Mouse (Mus musculus): ENCODE data around the gene Stx4a. TPM values are rescaled to one million over a fixed set of nuclear protein-coding genes. Genes with fewer than 3 reads are reported as not detected.
A peak's percentile ranks its signal among the peaks of the same experiment; 100 is the strongest.

The Stx4a gene
- polyA plus RNA-seq, 1 experiment from 2014 or later = 15.0 TPM

DNA sequence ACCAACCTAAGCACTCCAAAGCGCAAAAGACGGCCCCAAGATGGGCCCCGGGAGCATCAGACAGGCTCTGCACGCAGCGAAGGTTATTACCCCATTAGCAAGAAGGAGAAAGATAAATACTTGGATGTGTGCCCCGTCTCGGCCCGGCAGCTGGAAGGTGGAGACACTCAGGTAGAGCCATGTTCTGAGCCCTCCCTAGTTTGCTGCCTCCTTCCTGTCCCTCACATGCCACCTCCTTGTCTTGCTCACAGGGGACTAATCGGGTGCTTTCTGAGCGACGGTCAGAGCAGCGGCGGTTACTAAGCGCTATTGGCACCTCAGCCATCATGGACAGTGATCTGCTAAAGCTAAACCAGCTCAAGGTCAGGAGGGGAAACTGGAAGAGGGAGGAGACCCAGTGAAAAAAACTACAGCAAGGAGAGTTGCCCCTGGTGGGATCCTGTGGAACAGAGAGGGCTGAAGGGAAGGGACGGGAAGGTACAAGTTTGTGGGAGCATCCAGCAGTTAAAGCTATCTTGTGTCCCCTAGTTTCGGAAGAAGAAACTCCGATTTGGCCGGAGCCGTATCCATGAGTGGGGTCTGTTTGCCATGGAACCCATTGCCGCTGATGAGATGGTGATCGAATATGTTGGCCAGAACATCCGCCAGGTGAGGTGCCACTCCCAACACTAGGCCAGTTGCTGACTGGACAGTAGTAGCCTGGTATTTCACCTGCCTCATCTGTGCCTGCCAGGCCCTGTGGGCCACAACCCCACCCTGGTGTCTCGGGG is 26.8 kb upstream of the Stx4a start:
- no peak overlapping the region for H3K4me2 ChIP-seq (replicated peaks; ENCODE audit: low read depth, low read length)
- no peak for DNase-seq (ENCODE audit: low spot score)
- H3K9me3 ChIP-seq (ENCODE audit: control insufficient read depth, low read length) = no peaks in the 10 kb centered on the region
- no peak for ATAC-seq (ENCODE audit: low FRiP score)
- no peak overlapping the region for H3K4me3 ChIP-seq (ENCODE audit: low read depth, low read length)
- H3K36me3 ChIP-seq (ENCODE audit: control insufficient read depth, insufficient read depth, low read length) = peaks cover 23% of the 10 kb centered on the region
- H3K27ac ChIP-seq (ENCODE audit: low read depth, low read length) = no peak overlapping the region
- H3K4me1 ChIP-seq (replicated peaks; ENCODE audit: control insufficient read depth, insufficient read depth, low read length) = no peaks in the 10 kb centered on the region; the same call in 1 of the 2 replicates
- H3K27me3 ChIP-seq (ENCODE audit: control insufficient read depth, insufficient read depth, low read length) = no peaks in the 10 kb centered on the region
- WGBS = 93% methylated on average over 23 of the region's 23 CpGs
- no peak overlapping the region for H3K9ac ChIP-seq (ENCODE audit: low read depth, low read length)

- Histone ChIP-seq H3K27me3 (ENCODE audit: control insufficient read depth, insufficient read depth, low read length) (no peaks in the 10 kb centered on the region), H3K9ac (ENCODE audit: low read depth, low read length) (no peak overlapping the region), H3K4me3 (ENCODE audit: low read depth, low read length) (no peak overlapping the region), H3K36me3 (ENCODE audit: control insufficient read depth, insufficient read depth, low read length) (peaks cover 20% of the 10 kb centered on the region), H3K9me3 (ENCODE audit: control insufficient read depth, low read length) (no peaks in the 10 kb centered on the region), H3K27ac (ENCODE audit: low read depth, low read length) (no peak overlapping the region), H3K4me1 (replicated peaks; ENCODE audit: control insufficient read depth, insufficient read depth, low read length) (no peaks in the 10 kb centered on the region; the same call in 1 of the 2 replicates), H3K4me2 (replicated peaks; ENCODE audit: low read depth, low read length) (no peak overlapping the region)
- DNase-seq (ENCODE audit: low spot score) = no peak
- WGBS = 99% methylated on average over 4 of the region's 4 CpGs
- ATAC-seq (ENCODE audit: low FRiP score) = no peak
Observed at GRCm38 (mm10) chr7:127798591-127798990, 25.5 kb upstream of the Stx4a start.

DNA sequence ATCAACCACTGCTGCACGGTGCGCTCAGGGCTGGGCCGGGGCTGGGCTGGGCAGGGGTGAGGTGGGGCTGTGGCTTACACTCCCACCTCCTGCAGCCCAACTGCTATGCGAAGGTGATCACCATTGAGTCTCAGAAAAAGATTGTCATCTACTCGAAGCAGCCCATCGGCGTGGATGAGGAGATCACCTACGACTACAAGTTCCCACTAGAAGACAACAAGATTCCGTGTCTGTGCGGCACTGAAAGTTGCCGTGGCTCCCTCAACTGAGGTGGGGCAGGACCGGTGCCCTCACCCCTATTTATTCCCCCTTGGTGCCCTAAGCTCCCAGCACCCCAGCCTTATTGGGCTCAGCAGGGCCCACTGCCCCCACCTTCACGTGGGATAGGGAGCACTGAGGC is 24.9 kb upstream of the Stx4a start:
- H3K4me3 ChIP-seq (ENCODE audit: low read depth, low read length) = no peak overlapping the region
- no peaks in the 10 kb centered on the region for H3K27me3 ChIP-seq (ENCODE audit: control insufficient read depth, insufficient read depth, low read length)
- ATAC-seq (ENCODE audit: low FRiP score) (no peak), DNase-seq (ENCODE audit: low spot score) (no peak)
- no peaks in the 10 kb centered on the region for H3K9me3 ChIP-seq (ENCODE audit: control insufficient read depth, low read length)
- no peak overlapping the region for H3K4me2 ChIP-seq (replicated peaks; ENCODE audit: low read depth, low read length)
- 90% methylated on average over 13 of the region's 13 CpGs for WGBS
- no peaks in the 10 kb centered on the region; the same call in 1 of the 2 replicates for H3K4me1 ChIP-seq (replicated peaks; ENCODE audit: control insufficient read depth, insufficient read depth, low read length)
- H3K9ac ChIP-seq (ENCODE audit: low read depth, low read length) = no peak overlapping the region
- H3K27ac ChIP-seq (ENCODE audit: low read depth, low read length) = no peak overlapping the region
- peaks cover 20% of the 10 kb centered on the region for H3K36me3 ChIP-seq (ENCODE audit: control insufficient read depth, insufficient read depth, low read length)

DNA sequence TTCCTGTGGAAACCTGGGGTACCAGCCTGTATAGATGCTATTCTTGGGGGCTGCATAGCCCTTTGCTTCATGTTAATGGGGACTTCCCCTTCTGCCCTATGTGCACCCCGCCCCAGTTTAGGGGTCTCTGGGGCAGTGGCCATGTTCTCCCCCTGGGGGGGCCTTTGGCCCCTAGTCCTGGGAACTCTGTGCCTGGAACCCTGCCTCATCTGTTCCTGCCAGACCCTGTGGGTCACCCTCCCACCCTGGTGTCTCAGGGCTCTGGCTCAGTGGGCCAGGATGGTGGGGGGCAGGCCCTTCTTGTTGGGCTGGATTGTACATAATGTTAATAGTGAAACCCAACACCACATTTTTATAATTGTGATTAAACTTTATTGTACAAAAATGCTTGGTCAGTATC is 24.4 kb upstream of the Stx4a start:
- no peak overlapping the region for H3K9ac ChIP-seq (ENCODE audit: low read depth, low read length)
- H3K36me3 ChIP-seq (ENCODE audit: control insufficient read depth, insufficient read depth, low read length) = peaks cover 20% of the 10 kb centered on the region
- H3K4me3 ChIP-seq (ENCODE audit: low read depth, low read length) = no peak overlapping the region
- H3K9me3 ChIP-seq (ENCODE audit: control insufficient read depth, low read length) = no peaks in the 10 kb centered on the region
- H3K4me2 ChIP-seq (replicated peaks; ENCODE audit: low read depth, low read length) = no peak overlapping the region
- 93% methylated on average over 1 of the region's 1 CpGs for WGBS
- H3K27ac ChIP-seq (ENCODE audit: low read depth, low read length) = no peak overlapping the region
- no peak for DNase-seq (ENCODE audit: low spot score)
- ATAC-seq (ENCODE audit: low FRiP score) = no peak
- no peaks in the 10 kb centered on the region; the same call in 1 of the 2 replicates for H3K4me1 ChIP-seq (replicated peaks; ENCODE audit: control insufficient read depth, insufficient read depth, low read length)
- H3K27me3 ChIP-seq (ENCODE audit: control insufficient read depth, insufficient read depth, low read length) = no peaks in the 10 kb centered on the region

- ATAC-seq (ENCODE audit: low FRiP score) (peak; percentile 73), DNase-seq (ENCODE audit: low spot score) (peak; percentile 94)
- no peaks in the 10 kb centered on the region; the same call in 1 of the 2 replicates for H3K4me1 ChIP-seq (replicated peaks; ENCODE audit: control insufficient read depth, insufficient read depth, low read length)
- no peaks in the 10 kb centered on the region for H3K9me3 ChIP-seq (ENCODE audit: control insufficient read depth, low read length)
- no peaks in the 10 kb centered on the region for H3K27me3 ChIP-seq (ENCODE audit: control insufficient read depth, insufficient read depth, low read length)
- H3K4me3 ChIP-seq (ENCODE audit: low read depth, low read length) = no peak within 1 kb of the TSS
- WGBS = 32% methylated on average over 6 of the region's 6 CpGs
- H3K36me3 ChIP-seq (ENCODE audit: control insufficient read depth, insufficient read depth, low read length) = peaks cover 20% of the 10 kb centered on the region
- 0 out of 2 replicates have a peak within 1 kb of the TSS, but pooled peaks have one; percentile 24 for H3K27ac ChIP-seq (ENCODE audit: low read depth, low read length)
- H3K9ac ChIP-seq (ENCODE audit: low read depth, low read length) = no peak within 1 kb of the TSS
- H3K4me2 ChIP-seq (replicated peaks; ENCODE audit: low read depth, low read length) = no peak within 1 kb of the TSS
Observed at GRCm38 (mm10) chr7:127800435-127801009, 23.6 kb upstream of the Stx4a start, which contains the start of gene Hsd3b7. TSS of gene Hsd3b7 (plus strand) at chr7:127800604.

DNA sequence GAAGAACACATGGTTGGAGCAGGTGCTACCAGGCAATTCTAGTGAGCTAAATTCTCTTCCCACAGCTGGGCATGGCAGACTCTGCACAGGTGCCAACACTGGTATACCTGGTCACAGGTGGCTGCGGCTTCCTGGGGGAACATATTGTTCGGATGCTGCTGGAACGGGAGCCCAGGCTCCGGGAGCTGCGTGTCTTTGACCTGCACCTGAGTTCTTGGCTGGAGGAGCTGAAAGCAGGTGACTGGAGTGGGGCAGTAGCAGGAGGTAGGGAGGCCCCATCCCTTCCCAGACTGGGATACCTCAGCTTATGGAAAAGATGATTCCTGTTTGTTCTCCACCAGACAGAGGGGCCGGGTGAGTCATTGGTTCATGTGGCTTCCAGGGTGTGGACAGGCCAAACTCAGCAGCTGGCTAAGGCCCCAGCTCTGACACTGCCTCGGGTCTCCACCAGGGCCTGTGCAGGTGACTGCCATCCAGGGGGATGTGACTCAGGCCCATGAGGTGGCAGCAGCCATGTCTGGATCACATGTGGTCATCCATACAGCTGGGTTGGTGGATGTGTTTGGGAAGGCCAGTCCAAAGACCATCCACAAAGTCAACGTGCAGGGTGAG is 23.0 kb upstream of the Stx4a start:
- Histone ChIP-seq H3K4me3 (ENCODE audit: low read depth, low read length) (no peak overlapping the region), H3K27ac (ENCODE audit: low read depth, low read length) (0 out of 2 replicates have a peak overlapping the region, but pooled peaks have one; percentile 24), H3K4me2 (replicated peaks; ENCODE audit: low read depth, low read length) (no peak overlapping the region), H3K36me3 (ENCODE audit: control insufficient read depth, insufficient read depth, low read length) (peaks cover 17% of the 10 kb centered on the region), H3K9me3 (ENCODE audit: control insufficient read depth, low read length) (no peaks in the 10 kb centered on the region), H3K9ac (ENCODE audit: low read depth, low read length) (no peak overlapping the region), H3K4me1 (replicated peaks; ENCODE audit: control insufficient read depth, insufficient read depth, low read length) (no peaks in the 10 kb centered on the region; the same call in 1 of the 2 replicates), H3K27me3 (ENCODE audit: control insufficient read depth, insufficient read depth, low read length) (no peaks in the 10 kb centered on the region)
- 91% methylated on average over 8 of the region's 8 CpGs for WGBS
- ATAC-seq (ENCODE audit: low FRiP score) (peak; percentile 13; the same call in 1 of the 2 replicates), DNase-seq (ENCODE audit: low spot score) (no peak)

DNA sequence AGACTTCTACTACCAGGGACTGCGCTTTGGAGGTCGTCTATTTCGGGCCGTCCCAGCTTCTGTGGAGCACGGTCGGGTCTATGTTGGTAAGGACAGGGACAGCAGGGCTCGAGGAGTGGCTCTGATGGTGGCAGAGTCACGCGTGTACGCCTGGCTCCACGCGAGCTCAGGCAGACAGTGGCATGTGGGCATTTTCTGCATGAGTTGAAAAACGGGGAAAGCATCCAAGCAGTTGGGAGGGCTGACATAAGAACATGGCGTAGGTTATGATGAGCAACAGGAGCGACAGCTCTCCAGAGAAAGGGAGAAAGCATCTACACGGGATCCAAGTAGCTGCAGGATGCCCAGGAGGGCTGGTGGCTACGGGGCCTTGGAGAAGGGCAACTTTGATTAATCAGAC is 21.8 kb upstream of the Stx4a start:
- WGBS = 92% methylated on average over 17 of the region's 17 CpGs
- Histone ChIP-seq H3K4me2 (replicated peaks; ENCODE audit: low read depth, low read length) (no peak overlapping the region), H3K36me3 (ENCODE audit: control insufficient read depth, insufficient read depth, low read length) (peaks cover 10% of the 10 kb centered on the region), H3K27ac (ENCODE audit: low read depth, low read length) (no peak overlapping the region), H3K4me1 (replicated peaks; ENCODE audit: control insufficient read depth, insufficient read depth, low read length) (no peaks in the 10 kb centered on the region; the same call in 1 of the 2 replicates), H3K9me3 (ENCODE audit: control insufficient read depth, low read length) (no peaks in the 10 kb centered on the region), H3K27me3 (ENCODE audit: control insufficient read depth, insufficient read depth, low read length) (no peaks in the 10 kb centered on the region), H3K4me3 (ENCODE audit: low read depth, low read length) (no peak overlapping the region), H3K9ac (ENCODE audit: low read depth, low read length) (no peak overlapping the region)
- no peak for DNase-seq (ENCODE audit: low spot score)
- ATAC-seq (ENCODE audit: low FRiP score) = no peak

DNA sequence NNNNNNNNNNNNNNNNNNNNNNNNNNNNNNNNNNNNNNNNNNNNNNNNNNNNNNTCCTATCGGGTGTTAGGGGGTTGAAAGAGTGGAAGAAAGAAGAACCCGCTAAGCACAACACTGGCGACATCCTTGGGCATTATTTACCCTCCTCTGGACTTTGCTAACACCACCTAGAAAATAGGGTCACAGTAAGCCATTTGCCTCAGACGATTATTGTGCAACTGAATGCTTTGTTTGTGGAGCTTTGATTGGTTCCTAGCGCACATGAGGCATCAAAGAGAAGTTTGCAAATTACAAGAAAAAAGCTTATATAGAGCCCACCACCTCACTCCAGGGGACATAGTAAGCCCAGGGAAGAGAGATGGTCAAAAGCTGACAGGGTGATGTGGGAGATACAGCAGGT is 15.3 kb upstream of the Stx4a start:
- WGBS = 73% methylated on average over 5 of the region's 5 CpGs
- Histone ChIP-seq H3K4me2 (replicated peaks; ENCODE audit: low read depth, low read length) (no peak overlapping the region), H3K9ac (ENCODE audit: low read depth, low read length) (no peak overlapping the region), H3K27ac (ENCODE audit: low read depth, low read length) (no peak overlapping the region), H3K36me3 (ENCODE audit: control insufficient read depth, insufficient read depth, low read length) (no peaks in the 10 kb centered on the region), H3K4me3 (ENCODE audit: low read depth, low read length) (no peak overlapping the region), H3K4me1 (replicated peaks; ENCODE audit: control insufficient read depth, insufficient read depth, low read length) (no peaks in the 10 kb centered on the region), H3K27me3 (ENCODE audit: control insufficient read depth, insufficient read depth, low read length) (no peaks in the 10 kb centered on the region), H3K9me3 (ENCODE audit: control insufficient read depth, low read length) (no peaks in the 10 kb centered on the region)
- ATAC-seq (ENCODE audit: low FRiP score) (no peak), DNase-seq (ENCODE audit: low spot score) (no peak)

Data from hindbrain, embryonic 11.5 days (tissue).